Mouse (Mus musculus) megakaryocyte progenitor cell, adult 5-6 weeks (primary cell): ENCODE measurements at regions not wholly inside any gene's neighbourhood (a gene's known extent, or its start where the extent isn't known, plus 50 kb on each side); places are given as distances from the start of the nearest gene placed in this dataset.
"Not testable (repeated sequence)": the region's sequence is repeated elsewhere in the genome, so short reads cannot be mapped to it uniquely, and the experiment has no call there.

Source experiments
- ATAC-seq: replicated peaks from 2 replicates; pipeline ENCODE4 v1.8.0; 2016; ENCODE audit warnings: mild to moderate bottlenecking, moderate TSS enrichment, inconsistent platforms; ENCODE audit not compliant: poor library complexity

DNA sequence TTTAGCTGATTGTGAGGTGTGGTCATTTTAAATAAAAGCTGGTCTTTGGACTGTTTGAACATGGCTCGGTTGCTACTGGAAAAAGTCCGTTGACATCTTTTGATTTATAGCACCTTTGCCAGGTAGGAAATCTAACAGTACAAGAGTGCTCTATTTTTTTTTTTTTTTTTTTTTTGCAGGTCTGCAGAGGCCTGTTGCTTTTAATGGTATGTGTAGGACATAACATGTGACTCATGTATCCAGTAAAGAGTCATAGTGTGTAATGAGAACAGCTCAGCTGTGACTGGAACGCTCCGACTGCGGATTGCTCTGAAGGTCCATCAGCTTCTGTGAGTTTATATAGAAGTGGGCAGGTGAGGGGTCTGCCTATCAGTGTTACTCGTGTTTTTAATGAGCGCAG, 190.0 kb upstream of the Tmem45b start:
- no peak for ATAC-seq

DNA sequence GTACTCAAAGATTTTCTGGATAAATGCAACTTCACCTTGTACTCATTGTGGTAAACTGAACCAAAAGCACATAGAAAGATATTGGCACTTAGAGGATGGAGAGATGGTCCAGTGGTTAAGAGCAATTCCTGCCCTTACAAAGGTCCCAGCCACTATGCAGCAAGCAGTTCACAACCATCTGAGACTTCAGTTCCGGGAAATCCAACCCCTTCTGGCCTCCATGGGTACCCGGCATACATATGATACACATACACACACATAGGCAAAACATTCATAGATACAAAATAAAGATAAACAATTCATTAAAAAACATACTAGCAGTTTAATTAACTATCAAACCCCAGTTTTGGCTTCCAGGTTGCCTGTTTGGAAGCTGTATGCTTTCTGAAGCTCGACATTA, 189.5 kb upstream of the Tmem45b start:
- no peak for ATAC-seq

DNA sequence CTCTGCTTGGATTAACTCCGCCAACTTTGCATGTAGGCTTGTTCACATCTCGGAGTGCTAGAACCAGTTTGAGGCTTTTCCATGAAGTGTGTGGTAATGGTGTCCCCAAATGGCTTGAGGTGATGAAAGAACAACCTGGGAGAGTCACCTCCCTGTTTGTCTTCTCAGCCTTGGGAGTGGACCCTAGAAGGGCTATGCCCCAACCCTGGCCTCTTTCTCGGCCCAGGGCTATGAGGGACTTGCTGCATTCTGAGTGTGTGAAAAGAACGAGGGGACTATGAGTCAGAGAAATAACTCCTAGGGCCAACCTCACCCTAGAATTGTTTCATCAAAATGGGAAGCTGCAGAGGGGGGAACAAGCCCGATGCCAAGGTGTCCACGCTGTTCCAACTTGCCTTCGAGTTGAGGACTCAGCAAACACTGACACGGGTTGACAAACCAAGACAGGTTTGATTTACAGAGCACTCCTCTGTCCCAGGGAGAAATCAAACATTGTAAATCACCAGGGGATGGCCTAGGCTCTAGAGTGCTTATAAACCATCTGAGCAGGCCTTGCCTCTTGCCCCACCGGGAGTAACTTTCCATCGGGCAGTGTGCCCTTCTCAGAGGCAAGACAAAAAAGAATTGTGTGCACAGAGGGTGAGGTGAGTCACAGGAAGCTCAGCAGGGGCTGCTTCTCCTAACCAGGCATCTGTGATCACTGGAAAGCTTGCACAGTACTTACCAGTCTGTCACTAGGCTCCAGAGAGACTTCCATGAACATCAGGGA, 186.3 kb upstream of the Tmem45b start:
- ATAC-seq, result no peak

DNA sequence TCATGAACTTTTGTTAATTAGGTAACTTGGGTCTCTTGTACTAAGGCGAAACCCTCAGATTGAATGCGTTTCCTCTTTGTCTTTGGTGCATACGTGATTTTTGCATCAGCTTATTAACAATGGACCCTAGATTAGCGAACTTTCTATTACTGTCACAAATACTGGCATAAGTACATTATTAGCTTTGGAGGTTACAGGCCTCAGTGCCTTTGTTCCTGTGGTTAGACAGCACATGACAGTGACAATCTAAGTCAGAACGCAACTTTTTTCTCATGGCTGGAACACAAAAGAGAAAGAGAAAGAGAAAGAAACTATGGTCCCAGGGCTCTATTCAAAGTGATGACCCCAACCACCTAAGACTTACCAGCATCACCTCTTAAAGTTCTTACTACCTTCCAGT, 184.8 kb upstream of the Tmem45b start:
- ATAC-seq, result no peak

DNA sequence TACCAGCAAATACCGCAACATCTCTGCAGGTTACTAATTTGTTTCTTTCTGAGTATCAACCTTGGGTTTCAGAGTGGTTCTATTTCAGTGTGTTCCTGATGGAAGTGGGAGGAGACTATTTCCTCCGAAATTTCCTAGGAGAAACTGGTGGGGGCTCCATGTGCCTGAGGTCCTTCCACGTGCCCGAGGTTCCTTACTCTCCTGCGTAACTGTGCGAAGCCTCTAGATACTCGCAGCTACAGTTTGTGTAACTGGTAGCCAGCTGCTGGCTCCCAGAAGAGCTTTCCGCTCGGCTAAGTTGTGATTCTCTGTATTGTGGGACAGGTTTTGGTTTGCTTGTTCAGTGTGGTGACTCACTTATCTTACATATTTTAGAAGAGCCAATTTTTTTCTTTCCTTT, 184.3 kb upstream of the Tmem45b start:
- ATAC-seq, result no peak

DNA sequence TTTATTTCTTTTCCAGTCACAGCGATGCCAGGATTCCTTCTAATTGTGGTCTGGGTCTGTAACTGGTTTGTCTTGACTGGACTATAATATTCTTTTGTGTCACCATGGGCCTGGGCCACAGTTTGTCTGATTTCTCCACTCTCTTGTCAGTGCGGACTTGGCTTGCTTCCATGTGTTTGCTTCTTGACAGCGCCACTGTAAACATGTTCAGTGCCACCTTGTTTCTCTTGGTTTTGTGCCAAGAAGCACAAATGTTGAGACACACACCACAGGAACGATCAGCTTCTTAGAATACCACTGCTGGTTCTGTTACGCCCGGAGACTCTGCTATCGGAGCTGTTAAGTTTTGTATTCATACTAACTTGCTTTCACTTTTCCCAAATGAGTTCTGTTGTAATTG, 180.9 kb upstream of the Tmem45b start:
- ATAC-seq, result no peak

DNA sequence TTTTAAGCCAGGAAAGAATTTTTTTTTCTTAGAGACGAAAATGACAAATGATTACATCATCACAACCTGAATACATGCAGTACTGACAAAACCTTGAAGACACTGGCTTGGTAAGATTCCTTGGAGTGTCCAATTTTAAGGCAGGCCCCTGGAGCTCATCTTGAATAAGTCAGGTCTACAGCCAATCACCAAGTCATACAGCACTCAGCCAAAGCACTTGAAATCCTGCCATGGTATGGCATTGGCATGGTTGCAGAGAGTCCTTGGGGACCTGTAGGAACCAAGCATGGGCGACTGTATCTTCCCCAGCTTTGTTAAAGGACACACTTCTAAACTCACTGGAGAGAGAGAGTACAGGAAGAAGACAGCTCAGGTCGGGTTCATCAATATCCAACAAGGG, 179.8 kb upstream of the Tmem45b start:
- no peak for ATAC-seq

DNA sequence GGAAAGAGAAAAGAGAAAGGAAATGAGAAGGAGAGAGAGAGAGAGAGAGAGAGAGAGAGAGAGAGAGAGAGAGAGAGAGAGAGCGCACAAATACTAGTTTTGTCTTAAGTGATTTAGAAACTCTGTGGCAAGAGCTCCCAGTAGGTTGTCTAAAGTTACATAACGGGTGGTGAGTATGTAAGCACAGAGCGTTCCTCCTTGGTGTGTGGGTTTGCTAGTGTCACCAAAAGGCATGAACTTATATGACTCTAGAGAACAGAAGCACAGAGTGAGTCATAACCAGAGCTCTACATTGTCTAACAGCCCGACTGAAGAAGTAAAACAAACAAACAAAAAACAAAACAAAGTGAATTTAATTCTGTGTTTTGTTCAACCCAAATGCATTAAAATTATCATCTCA, 177.9 kb upstream of the Tmem45b start:
- no peak for ATAC-seq

DNA sequence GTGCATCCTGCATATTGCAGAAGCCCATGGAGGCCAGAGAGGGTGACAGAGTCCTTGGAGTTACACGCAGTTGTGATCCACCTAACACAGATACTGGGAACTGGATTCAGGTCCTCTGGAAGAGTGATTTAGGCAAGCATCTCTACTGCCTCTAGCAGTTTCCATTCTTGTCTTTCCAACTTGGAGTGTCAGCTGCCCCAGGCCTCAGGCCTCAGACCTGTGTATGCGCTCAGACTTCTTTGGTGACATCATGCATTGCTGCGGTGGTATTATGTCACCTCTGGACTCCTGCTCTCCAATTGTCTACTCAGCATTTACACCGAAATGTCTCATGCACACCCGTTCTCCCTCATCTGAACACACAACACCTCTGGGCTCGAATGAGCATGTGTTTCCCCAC, 164.0 kb upstream of the Tmem45b start:
- ATAC-seq, result no peak

DNA sequence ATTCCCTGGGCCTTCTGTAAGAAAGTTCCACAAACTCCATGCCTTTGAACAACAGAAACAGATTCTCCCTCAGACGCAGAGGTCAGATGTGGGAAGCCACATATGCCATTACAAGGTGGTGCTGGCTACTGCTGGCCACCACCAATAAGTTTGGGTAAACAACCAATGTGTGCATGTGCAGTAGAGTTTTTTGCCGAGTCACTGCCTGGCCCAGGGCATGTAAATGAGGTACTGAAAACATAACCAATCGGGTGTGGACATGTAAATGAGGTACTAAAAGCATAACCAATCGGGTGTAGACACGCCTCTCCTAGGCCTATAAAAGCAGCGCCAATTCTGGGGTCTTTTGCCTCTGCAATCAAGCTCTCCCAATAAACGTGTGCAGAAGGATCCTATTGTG, 157.3 kb upstream of the Tmem45b start:
- not testable (repeated sequence) for ATAC-seq

DNA sequence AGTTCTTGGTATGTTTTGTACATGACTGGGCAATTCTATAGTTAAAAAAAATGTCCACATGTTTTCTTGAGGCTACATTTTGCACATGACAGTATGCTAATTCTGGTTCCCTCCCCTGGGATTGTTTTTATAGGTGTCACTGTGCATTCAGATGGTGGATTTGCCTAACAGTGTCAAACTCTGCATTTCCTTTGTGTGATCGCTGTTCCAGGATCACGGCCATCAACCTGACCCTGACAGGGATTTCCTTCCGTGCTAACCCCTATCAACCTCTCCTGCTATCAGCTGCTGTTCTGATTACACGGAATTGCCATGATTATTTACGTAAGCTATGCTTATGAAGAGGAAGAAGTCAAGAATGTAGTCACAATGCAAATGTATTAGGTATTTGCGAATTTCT, 155.1 kb upstream of the Tmem45b start:
- no peak for ATAC-seq

DNA sequence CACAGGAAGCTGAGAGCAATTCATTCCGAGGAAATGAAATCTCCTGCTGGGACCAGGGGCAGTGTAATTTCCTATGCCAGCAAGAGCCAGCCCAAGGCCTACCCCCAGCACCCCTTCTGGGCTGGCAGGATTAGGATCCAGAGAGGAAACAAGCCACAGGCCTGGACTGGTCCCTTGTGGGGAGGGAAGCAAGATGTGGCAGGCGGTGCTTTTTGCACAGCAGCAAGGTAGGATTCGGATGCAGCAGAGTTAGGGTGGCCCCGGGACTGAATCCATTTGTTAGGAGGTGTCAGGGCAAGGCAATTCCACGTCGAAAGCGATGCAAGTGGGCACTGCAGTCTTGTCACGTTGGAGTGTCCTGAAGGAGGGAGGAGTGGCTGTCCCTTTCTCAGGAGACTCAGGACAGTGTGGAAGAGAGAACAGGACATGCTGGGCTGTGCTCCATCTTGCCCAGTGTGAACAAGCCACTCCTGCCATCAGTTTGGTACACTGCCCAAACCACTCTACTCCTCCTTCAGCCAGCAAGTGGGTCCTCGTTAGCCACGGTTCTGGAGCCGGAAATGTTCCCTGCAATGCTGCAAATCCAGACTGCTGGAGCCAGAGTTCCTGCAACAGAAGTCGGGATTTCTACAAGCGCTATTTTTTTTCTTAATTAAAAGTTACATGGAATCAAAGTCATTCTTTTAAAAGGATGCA, 150.1 kb upstream of the Tmem45b start:
- ATAC-seq, result no peak

DNA sequence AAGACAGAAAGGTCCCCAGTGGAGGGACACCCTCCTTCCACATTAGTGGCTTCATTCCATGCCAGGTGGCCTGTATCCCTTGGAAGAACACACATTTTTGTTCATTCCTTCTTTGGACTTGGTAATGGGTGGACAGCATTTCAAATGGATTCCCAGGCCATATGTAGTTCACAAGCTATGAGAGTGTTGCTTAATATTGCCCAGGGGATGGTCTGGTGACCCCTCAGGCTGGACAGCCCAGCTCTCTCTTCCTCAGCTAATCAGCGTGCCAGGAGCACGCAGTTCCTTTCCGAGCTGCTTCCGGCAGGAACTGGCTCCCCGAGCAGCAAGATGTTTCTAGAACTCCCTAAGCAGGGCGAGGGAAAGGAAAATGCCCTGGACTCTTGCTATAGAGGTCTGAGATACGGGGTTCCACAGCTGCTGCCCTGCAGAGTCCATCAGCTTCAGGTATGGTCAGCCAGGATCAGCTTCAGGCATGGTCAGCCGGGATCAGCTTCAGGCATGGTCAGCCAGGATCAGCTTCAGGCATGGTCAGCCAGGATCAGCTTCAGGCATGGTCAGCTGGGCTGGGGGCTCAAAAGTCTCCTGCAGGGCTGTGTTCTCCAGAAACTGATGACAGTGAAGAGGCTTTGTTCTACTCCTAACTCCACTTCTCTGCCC, 146.9 kb upstream of the Tmem45b start:
- ATAC-seq, result no peak

DNA sequence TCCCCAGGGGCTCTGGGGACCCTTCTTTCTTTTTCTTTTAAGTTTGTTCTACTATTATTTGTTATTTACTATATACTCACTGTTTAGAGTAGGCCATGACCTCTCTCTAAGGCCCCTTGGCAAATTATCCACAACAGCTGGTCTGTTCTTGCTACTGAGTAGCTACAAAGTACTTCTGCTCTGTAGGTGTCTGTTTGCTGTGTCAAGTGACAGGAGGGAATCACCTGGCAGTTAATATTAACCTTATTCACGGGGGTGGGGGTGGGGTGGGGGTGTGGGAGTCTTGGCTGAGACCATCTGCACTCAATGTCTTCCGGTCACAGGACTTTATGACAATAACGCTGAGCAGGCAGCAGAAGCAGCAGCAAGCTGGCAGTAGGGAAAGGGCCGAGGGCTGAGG, 146.4 kb upstream of the Tmem45b start:
- ATAC-seq, result no peak

DNA sequence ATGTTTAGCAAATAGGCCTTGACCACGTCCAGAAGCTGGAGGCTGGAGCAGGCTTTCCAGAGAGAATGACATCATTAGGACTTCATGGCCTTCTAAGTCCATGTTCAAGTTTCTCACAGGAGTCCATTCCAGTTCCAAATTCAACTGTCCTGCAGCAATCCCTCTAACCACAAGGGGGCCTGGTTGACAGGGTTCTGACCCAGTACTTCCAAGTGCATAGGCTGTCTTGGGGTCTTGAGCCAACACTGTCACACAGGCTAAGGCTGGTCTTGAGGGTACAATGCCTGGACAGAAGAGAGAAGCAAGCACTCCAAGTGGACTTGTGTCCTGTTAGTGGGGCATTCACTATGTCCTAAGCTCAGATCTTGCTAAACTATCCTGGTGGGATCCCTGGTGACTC, 145.9 kb upstream of the Tmem45b start:
- ATAC-seq, result no peak

DNA sequence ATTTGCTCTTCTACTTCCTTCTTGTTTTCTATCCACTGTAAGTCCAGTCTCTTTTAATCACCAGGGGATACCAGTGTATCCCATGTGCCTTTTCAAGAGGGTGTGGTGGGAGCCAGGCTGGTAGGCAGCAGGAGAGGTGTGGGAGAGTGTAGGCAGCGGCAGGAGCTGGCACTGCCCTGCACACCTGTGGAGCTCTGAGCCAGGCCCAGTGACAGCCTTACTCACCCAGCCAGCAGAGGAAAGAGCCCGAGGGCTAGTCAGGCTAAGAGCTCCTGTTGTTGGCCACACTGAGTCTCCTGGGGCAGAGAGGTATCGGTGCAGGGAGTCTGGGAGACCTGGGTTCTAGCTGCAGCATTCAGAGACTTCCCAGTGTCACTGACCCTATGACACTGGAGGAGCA, 145.5 kb upstream of the Tmem45b start:
- no peak for ATAC-seq

DNA sequence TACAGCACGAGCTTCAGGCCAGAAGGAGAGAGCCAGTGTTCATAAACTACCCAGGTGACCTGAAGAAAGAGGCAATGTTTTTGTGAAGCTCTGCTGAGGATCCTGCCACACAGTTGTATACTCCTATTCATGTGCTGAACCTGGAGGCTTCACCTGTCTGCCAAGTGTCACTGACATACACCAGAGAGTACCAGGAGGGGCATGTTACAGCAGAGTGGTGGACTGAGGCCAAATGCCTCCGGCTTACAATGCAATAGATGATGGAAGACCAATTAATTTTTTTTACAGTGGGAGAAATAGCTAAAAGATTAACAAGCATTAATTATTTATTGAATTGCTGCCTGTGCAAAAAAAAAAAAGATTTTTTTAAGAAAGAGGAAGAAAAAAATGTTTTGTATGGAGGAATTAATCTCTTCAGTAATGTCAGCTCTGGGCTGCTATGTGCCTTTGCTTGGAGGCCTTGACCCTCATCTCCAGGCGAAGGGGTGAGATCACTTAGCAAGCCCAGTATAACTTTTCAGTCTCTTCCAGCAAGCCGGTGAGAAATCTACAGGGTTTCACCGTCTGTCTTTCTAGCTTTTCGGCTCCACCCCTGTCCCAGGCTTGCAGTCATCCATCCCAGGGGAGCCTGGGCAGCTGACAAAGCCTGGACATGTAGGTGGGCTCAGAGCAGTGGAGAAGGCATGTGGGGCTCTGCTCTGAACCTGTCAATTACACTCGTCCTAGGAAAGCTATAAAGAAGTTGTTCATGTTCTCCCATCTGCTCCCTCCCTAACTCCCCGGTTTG, 144.0 kb upstream of the Tmem45b start:
- no peak for ATAC-seq

DNA sequence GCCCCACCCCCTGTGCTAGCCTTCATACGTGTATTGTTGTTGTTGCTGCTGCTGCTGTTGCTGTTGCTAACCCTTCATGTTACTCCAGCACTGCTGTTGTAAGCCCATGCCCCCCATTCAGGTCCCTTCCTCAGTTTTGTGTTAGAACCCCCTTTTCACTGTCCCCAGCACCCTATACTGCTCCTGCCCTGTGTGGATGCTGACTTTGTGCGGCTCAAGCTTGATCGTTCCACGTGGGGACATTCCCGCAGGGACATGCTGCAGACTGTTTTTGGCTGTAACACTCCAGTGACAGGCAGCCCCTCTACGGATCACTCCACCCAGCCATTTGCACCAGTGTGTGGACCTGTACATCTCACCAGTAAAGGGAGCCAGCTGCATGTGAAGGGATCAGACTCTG, 142.7 kb upstream of the Tmem45b start:
- ATAC-seq, result no peak

DNA sequence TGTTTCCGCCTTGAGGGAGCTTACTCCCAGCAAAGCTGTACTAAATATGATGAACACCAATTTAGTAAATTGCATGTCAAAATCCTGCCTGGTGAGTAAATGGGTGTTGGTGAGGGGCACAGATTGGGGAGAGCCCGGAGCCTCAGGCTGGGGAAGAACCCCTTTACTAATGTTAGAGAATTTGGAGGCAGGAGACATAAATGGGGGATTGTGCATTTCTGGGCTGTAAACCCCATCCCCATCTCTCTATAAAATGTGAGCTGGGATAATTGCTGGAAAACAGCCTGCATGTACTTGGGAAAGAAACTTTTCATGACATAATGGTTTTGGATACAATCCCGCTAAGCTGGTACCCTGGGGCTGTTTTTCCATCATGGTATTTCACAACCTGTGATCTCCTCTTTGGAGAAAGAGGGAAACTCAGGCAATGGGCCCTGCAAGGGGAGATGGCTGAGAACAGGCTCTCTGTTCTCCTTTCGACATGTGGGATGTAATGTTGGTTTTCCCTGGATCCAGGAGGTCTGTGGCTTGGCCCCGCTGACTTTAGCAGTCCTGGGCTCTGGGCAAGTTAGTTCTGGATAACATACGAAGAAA, 140.3 kb upstream of the Tmem45b start:
- ATAC-seq, result no peak

DNA sequence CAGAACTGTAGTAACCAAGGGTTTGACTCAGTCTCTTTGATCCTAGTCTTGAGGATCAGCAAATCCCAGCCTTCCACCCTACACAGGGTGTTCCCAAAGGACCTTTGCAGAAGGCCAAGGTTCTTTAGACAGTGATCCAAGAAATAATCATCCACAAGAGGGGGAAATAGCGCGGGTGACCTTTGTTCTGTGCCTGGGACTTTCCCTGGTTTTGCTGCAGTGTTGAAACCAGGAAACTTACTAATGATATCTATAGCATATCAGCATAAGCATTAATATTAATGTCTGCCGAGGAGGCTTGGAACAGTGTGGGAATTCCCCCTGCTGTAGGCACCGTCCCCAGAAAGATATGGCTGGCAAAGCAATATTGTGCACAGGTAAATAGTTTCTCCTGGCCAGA, 138.4 kb upstream of the Tmem45b start:
- ATAC-seq, result no peak

DNA sequence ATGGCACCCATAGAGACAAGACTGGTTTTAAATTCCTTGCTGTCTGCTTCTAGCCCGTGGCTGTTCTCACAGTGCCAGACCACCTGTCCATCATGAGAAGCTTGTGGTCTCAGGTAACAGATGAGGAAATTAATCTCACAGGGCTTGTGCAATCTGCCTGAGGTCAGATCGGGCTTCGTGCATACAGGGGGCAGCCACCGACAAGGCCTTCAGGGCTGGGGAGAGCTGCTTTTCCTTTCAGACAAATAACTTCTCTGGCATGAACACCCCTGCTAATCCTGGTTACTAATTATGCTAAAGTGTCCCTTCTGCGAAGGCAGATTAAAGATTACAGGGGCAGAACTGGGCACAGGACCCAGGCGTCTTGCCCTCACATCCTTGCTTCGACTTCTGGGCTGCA, 130.8 kb upstream of the Tmem45b start:
- no peak for ATAC-seq
